Mouse (Mus musculus) testis, adult 2 months (tissue): Measurements from ENCODE around the gene Gm38431.

Experiments
- CTCF ChIP-seq: fragments of 200-500 bp; IDR thresholded peaks from 2 replicates; pipeline ENCODE4 v1.5.1; 2012; ENCODE audit warnings: low read depth, mild to moderate bottlenecking, inconsistent platforms, low read length, moderate library complexity; ENCODE audit not compliant: control insufficient read depth, insufficient read depth, insufficient replicate concordance
- POLR2A ChIP-seq: fragments of 200-500 bp; IDR thresholded peaks from 2 replicates; pipeline ENCODE4 v1.6.1; 2012; ENCODE audit warnings: low read depth, mild to moderate bottlenecking, inconsistent platforms, low read length, moderate library complexity; ENCODE audit not compliant: control insufficient read depth

- TF ChIP-seq CTCF (no peak), POLR2A (no peak)
Observed at GRCm38 (mm10) chr9:21022288-21022687, 69.5 kb downstream of the Gm38431 start.
